In genomic region chr15:32778599-32779273, GRCm38 (mm10) we compare ENCODE assay signal across 7 mouse cellular contexts.
DNase-seq lines count a peak whose midpoint lies in the region; ATAC-seq and TF ChIP-seq lines count a peak whose summit lies in the region.
"Not testable (repeated sequence)": the region's sequence is repeated elsewhere in the genome, so short reads cannot be mapped to it uniquely, and the experiment has no call there.

No protein-coding gene starts in this region.

- H3K4me2 ChIP-seq in embryonic facial prominence, embryonic 15.5 days (replicated peaks) = peak overlapping the region; percentile 72
- peak overlapping the region; percentile 72 for H3K4me2 ChIP-seq in intestine, postnatal 0 days (replicated peaks; ENCODE audit: low read depth)

- peak; percentile 37 for TF ChIP-seq CTCF in intestine, postnatal 0 days (IDR thresholded peaks at IDR 0.05; ENCODE audit: low read depth)

- peak overlapping the region; percentile 33 for H3K9ac ChIP-seq in embryonic facial prominence, embryonic 15.5 days
- 0 out of 2 replicates have a peak overlapping the region, but pooled peaks have one; percentile 26 for H3K9ac ChIP-seq in intestine, postnatal 0 days (ENCODE audit: low read depth, low read length)

- peak overlapping the region; percentile 58 for H3K4me3 ChIP-seq in embryonic facial prominence, embryonic 15.5 days (replicated peaks)
- H3K4me3 ChIP-seq in intestine, postnatal 0 days (ENCODE audit: low read depth, low read length) = peak overlapping the region; percentile 49

- H3K36me3 ChIP-seq in embryonic facial prominence, embryonic 15.5 days; intestine, postnatal 0 days (ENCODE audit: control insufficient read depth, insufficient read depth): not testable (repeated sequence)

- not testable (repeated sequence) for H3K9me3 ChIP-seq in embryonic facial prominence, embryonic 15.5 days (replicated peaks); intestine, postnatal 0 days (ENCODE audit: control insufficient read depth)

- 3% methylated on average over 33 of the region's 34 CpGs for WGBS in embryonic facial prominence, embryonic 15.5 days
- under 1% methylated on average over 33 of the region's 34 CpGs for WGBS in intestine, postnatal 0 days

- peak; percentile 96 for ATAC-seq in embryonic facial prominence, embryonic 15.5 days (ENCODE audit: insufficient number of reproducible peaks, low FRiP score, low TSS enrichment, low read depth)
- peak; percentile 87 for ATAC-seq in intestine, postnatal 0 days

- H3K4me1 ChIP-seq in embryonic facial prominence, embryonic 15.5 days; intestine, postnatal 0 days (replicated peaks; ENCODE audit: control insufficient read depth, insufficient read depth, low read length): not testable (repeated sequence)

- DNase-seq in brain, adult 2 months (ENCODE audit: low read depth, low spot score) = peak; percentile 95
- peak; percentile 79 to 91 for DNase-seq in heart, adult 18-20 months
- DNase-seq in left cerebral cortex, adult 8-10 months (ENCODE audit: low spot score in 2 of 2) = peak; percentile 71 to 80
- peak; percentile 67 for DNase-seq in lung, postnatal 14 days
- DNase-seq in retina, embryonic 14.5 days (ENCODE audit: low spot score) = peak; percentile 79

- H3K27me3 ChIP-seq in embryonic facial prominence, embryonic 15.5 days; intestine, postnatal 0 days (replicated peaks; ENCODE audit: control insufficient read depth, insufficient read depth, low read length): not testable (repeated sequence)

- peak overlapping the region; percentile 67 for H3K27ac ChIP-seq in embryonic facial prominence, embryonic 15.5 days (replicated peaks)
- H3K27ac ChIP-seq in intestine, postnatal 0 days (ENCODE audit: low read depth, low read length) = not testable (repeated sequence)
